Mouse (Mus musculus) induced T-regulatory cell, adult 2 months (primary cell): ENCODE measurements at regions not wholly inside any gene's neighbourhood (a gene's known extent, or its start where the extent isn't known, plus 50 kb on each side); places are given as distances from the start of the nearest gene placed in this dataset.

Experiments used
- DNase-seq: peaks from one replicate; pipeline ENCODE4 v3.0.0-alpha.2; 2012; ENCODE audit warnings: low read depth

GRCm38 (mm10) chr1:177335961-177336360 lies 78.0 kb upstream of the Akt3 start:
- DNase-seq = no peak

- no peak for DNase-seq
Measured at GRCm38 (mm10) chr1:177323366-177323765, 65.4 kb upstream of the Akt3 start.

GRCm38 (mm10) chr1:177322745-177323299 lies 64.8 kb upstream of the Akt3 start:
- no peak for DNase-seq

- no peak for DNase-seq
Measured at GRCm38 (mm10) chr1:177322307-177322685, 64.3 kb upstream of the Akt3 start.

GRCm38 (mm10) chr1:177321655-177322306 lies 63.8 kb upstream of the Akt3 start:
- DNase-seq = no peak

- peak; percentile 10 for DNase-seq
Measured at GRCm38 (mm10) chr1:177308213-177308872, 50.3 kb upstream of the Akt3 start.
